Mouse (Mus musculus) urinary bladder, postnatal 10 days (tissue): ENCODE measurements around the gene Wls.

Experiments
- DNase-seq: peaks from one replicate; pipeline ENCODE4 v3.0.0; 2022; ENCODE audit warnings: low spot score

Gene Wls

GRCm38 (mm10) chr3:159839481-159839880 is at the start of gene Wls:
Wls (plus strand) TSS chr3:159839672.
- peak; percentile 25 for DNase-seq

DNA sequence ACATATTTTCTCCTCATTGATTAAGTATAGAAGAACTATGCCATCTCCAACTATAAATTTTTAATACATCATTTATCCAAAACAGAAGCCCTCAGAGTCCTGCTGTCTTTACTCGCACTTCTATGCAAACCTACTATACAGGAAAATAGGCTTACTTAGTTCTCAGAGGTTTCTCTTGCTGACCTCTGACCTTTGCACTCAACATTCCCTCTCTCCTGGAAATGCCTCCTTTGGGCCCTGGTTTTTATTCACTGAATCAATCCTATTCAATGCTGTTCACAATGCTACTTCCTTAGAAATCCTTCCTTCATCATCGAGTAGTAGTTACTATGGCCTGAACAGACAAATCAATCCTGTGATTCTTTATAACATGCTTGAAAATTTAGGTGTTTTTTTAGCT is 49.7 kb upstream of the Wls start:
- DNase-seq: no peak

GRCm38 (mm10) chr3:159831535-159831934 is 7.9 kb upstream of the Wls start:
- no peak for DNase-seq

- DNase-seq: peak; percentile 22
Observed at GRCm38 (mm10) chr3:159840002-159840816, 737 bp downstream of the Wls start.

DNA sequence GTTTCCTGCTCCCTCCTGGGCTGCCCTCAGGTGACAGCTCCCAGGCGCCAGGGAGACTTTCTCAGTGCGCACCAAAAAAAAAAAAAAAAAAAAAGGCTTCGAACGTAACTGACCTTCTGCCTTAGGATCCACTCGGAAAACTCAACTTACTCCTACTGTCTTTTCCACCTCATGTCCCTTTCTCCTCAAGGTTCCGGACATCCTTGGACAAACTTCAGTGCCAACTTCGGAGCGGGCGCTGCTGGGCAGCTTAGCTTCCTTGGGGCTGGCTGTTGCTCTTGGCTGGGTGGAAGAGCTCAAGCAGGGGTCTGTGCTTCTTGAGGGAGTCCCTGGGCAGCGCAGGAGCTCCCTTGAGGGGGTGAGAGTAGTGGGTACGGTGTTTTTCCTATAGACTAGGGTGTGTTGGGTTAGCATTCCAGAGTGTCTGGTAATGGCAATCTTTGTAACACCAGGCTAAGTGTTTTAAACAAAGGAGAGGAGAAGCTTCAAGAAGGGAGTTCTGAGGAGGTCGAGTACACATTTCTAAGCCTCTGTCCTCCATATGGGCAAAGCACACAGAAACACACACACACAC is 1.4 kb downstream of the Wls start:
- no peak for DNase-seq

DNA sequence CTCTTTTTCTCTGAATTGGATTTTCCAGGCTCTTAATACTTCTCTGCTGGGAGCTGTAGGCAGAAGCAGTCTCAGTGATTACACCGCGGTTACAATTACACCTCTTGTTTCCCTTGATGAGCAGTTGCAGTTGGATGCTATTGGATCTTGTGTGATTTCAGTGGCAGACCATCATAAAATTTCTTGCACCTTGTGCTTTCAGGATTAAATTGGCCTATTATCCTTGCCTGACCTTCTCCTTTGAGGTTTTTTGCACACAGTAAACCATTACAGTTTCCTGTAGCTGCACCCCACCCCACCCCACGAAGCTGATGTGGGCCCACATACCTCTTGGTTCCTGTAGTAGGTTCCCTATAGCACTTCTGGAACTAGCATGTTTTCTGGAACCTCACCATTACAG is 2.0 kb downstream of the Wls start:
- no peak for DNase-seq

DNA sequence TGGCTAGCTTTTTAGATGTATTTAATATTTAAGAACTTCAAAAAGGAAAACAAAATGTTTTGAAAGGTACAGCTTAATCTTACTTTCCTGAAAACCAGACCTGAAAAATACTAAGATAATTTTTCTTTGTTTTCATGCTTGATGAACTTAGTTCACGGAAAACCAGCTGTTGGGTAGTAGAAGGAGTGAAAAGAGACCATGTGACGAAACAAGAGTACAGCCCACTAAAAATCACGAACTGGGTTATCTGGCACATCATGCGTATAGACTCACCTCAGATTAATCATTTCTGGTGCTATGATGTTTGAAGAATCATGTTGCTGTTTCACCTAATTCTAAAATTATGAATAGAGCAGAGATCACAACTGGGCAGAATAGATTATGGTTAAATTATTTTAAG is 3.7 kb downstream of the Wls start:
- no peak for DNase-seq

DNA sequence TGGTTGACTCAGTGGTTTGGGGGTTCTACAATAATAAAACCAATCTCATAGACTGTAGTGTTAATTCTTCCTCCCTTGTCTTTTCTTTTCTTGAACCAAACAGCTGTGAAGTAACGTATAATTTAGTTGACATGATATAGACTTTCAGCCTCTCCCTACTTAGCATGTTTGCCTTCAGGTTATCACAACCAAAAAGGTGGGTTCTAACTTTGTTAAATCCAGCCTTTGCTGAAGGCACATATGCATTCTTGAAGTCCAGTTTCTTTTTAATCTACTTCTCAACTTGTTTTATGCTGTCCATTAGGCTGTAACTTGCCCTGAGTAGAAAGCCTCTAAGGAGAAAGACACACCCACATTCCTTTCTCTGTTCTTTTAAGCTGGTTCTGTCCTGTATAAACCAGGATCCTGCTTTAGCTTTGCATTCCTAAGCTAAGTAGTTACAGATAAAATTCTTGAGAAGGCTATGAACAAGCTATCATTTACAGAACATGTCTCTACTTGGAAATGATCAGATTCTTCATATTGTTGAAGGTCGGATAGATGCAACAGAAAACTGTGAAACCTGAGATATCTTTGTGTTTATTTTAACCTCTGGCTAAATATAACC is 8.0 kb downstream of the Wls start:
- no peak for DNase-seq

DNA sequence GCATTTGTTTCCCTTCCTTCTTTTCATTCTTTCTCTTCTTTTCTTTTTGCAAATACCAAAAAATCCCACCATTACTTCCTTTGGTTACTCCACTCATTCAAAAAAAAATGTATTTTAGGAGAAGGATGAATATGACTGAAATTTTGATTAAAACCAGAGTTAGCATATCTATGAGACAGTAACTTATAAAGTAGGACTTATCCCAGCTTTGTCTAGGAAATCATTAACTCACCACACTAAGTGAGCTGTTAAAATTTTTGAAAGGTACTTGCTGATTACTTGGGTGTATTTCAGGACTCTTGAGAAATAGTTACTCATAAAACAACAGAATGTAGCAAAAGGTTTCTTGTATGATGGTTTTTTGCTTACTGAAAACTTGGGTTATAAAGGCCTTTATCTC is 8.7 kb downstream of the Wls start:
- DNase-seq: no peak

GRCm38 (mm10) chr3:159851476-159851875 is 12.0 kb downstream of the Wls start:
- no peak for DNase-seq

GRCm38 (mm10) chr3:159851980-159852379 is 12.5 kb downstream of the Wls start:
- DNase-seq: no peak

- no peak for DNase-seq
Observed at GRCm38 (mm10) chr3:159857112-159857511, 17.6 kb downstream of the Wls start.

- DNase-seq: no peak
Observed at GRCm38 (mm10) chr3:159865691-159866090, 26.2 kb downstream of the Wls start.

DNA sequence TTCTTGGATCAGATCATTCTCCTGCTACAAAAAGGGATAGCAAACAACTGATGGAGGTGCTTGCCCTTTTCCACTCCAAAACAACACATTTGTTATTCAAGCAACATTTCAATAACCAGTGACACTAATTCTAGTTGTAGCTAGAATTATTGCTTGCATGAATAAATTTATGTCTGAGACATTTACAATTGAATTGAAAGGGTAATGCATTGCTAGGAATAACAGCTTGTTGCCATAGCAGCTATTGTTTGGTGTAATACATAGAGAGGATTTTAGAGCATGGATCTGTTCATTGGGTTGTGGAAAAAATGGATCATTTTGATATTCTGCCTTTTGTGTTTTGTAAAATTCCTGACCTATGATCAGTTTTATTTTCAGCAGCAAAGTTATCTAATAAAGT is 39.5 kb downstream of the Wls start:
- DNase-seq: no peak

DNA sequence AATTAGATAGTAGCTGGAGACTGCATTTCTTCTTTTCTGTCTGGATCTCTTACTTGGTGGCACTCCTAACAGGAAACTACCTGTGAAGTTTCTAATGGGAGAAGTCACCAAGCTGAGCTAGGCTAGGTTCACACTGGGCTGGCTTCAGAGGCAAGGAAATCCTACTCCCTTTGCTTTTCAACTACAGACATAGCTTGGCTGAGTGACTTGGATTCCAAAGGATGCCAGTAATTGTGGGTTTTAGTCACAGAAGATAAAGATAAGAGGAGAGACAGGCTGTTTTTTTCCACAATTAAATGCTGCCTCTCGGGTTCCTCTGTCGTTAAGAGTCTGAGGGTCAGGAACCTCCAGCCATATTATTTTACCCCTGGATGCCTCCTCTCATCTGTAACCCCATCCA is 43.9 kb downstream of the Wls start:
- DNase-seq: no peak

DNA sequence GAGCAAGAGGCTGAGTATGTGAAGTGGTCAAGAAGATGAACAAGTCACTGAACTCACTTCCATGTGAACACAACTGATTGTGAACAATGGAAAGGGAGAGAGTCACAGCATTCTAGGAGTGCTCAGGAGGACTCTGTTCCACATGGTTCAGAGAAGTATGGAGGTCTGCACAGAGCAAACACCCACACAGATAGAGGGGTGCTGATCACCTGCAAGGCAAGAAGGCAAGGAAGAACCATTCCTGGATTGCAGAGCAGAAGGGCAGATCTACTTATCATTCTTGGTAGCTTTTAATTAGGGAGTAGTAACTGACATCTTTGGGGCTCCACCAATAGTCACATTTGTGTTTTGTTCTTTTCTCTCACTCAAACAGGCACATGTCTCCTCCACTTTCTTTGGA is 45.3 kb downstream of the Wls start:
- DNase-seq: no peak

GRCm38 (mm10) chr3:159885271-159885670 is 45.8 kb downstream of the Wls start:
- peak; percentile 15 for DNase-seq

DNA sequence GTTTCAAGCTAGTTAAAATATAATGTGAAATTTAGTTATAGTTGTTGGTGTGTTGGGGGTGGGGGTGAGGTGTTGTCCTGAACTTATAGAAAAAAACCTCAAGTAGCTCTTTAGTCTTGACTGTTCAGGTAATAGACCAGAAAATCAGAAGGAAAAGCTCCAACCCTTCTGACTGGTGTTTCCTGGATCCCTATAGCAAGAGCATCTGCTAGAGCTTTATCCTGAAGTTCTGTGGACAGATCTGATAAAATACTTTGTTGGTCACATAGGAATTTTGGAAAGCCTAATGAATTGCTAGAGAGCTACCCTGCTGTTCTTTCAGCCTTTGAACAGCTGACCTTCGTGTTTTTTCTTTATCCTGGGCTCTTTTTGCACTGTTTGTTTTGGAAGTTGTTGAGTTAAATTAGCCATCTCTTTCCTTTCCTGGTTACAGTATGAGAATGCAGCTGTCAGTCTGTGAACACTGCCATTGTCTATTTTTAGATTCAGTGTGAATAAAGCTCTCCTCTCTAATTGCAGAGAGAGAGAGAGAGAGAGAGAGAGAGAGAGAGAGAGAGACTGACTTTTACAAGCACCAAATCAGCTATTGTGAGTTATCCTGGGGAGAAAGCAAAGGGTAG is 46.4 kb downstream of the Wls start:
- no peak for DNase-seq

DNA sequence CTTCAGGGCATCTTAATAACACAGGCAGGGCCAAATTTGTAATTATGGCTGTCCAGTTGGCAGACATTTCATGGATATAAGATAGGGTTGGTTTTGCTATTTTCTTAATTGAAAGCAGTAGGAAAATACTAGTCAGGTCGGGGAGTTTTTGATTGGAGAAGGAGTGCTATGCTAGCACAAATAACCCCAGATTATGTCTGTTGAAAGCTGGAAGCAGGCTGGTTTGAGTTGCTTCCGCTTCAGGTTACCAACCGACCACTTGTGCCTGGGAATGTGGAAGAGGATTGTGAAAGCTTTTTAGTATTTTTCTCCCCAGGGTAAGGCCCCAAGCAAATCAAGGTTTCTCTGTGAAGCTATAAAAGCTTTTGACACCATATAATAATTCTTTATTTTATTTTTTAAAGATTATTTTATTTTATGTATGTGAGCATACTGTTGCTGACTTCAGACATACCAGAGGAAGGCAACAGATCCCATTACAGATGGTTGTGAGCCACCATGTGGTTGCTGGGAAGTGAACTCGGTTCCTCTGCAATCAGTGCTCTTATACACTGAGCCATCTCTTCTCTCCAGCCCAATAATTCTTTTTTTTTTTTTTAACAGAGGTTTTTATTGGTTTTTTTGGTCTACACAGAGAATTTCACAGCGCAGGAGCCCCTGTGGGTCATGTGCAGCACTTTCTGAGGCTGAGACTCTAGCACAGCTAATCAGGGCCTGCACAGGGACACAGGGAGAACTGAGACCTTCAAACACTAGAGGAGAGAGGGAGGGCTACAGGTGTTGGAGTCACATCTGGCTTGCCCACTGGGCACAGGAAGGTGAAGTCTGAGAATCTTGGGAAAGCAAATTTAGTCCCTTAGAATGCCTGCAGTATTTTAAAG is 50.9 kb downstream of the Wls start:
- DNase-seq: no peak

DNA sequence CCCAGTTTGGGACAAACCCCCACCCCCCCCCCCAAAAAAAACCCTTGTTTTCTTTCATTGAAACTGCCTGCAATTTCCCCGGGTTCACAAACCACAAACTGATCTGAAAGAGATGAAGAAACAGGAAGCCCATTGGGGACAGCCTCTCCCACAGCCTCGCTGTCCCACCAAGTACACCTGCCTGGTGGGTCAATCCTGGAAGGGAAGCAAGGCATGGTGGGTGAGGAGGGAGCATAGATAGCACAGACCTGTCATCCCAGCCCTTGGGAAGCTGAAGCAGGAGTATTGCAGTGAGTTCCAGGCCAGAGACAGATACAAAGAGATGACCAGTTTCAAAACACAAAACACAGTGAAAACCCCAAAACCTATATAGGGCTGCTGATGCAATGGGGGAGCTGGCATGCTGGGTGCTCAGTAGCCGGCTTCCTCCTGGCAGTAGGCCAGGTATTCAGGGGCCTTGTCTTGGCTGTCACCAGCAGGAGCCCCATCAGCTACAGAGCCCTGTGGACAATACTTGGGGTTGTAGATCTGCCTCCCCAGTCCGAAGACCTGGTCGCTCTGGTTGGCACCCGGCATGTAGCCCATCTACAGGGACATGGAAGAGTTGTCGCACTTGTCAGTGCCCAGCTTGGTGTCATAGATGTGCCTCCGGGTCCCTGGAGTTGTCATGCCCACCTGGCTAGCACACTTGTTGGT is 51.7 kb downstream of the Wls start:
- DNase-seq: no peak

DNA sequence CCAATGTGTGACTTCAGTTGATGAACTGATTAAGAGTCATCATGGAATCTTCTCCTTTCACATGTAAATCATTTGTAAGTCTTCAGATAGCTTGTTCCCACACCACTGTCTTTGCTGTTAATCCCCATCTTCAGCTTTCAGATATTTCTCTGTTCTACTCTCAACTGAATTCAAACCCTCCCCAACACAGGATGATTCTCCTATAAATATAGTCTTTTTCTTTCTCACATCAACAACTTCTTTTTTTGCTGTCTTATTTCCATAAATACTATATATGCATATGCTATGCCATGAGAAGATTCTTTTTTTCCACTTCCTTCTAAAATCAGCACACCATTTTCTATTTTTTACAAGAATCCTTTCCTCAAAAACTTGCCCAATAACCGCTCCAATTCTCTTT is 67.9 kb downstream of the Wls start:
- no peak for DNase-seq
